Mouse (Mus musculus): ENCODE data around the gene Baz2a.
"Not testable (repeated sequence)": the region's sequence is repeated elsewhere in the genome, so short reads cannot be mapped to it uniquely, and the experiment has no call there.

The Baz2a gene

DNA sequence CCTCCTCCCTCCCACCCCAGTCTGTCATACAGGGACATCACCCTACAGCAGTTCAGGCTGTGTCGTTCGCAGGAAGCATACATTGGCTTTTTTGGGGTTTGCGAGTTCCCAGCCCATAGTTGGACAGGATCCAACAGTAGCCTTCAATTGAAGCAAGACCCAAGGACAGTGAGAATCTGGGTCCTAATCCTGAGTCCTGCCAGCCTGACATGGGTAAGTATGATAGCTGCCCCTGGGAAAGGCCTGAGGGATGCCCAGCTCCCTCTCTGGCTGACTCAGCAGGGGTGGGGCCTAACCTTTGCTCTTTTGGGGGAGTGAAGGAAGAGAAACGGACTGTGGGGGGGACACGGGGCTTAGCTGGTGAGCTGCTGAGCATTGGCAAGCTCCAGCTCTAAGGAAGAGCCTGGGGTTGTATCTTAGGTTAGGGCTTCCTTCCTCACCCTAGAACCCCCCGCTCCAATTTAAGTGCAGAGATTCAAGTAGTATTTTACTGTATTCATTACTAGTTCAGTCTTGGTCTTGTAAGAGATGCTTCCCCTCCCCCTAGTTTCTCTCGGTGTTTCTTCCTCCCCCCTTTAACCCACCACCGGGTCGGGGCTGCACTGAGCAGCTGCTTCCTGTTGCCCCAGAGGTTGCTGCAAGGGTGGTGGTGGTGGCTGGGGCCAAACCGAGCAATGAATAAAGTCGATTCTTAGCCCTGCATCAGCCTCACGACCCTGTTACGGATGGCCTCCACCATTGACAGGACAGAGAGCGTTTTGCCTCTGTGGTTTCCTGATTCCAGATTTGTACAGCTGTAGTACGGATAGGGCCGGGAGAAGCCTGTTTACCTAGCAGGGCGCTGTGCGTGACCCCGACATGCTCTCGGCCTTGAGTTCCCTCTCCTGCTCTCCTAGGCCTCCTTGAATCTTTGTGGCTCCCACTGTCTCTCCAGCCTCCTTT is at the start of gene Baz2a:
Baz2a (plus strand) TSS at position 14 of the 942 bp plus-strand sequence.
- peak; percentile 77 for DNase-seq

DNA sequence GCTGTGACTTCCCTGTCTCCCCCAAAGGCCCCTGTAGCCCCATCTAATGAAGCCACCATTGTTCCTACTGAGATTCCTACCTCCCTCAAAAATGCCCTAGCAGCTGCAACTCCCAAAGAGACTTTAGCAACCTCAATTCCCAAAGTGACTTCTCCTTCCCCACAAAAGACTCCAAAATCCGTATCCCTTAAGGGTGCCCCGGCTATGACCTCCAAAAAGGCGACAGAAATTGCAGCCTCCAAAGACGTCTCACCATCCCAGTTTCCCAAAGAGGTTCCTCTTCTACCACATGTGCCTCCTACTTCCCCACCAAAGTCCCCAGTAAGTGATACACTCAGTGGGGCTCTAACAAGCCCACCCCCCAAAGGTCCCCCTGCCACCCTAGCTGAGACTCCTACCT is 49.7 kb upstream of the Baz2a start:
- no peak for DNase-seq

DNA sequence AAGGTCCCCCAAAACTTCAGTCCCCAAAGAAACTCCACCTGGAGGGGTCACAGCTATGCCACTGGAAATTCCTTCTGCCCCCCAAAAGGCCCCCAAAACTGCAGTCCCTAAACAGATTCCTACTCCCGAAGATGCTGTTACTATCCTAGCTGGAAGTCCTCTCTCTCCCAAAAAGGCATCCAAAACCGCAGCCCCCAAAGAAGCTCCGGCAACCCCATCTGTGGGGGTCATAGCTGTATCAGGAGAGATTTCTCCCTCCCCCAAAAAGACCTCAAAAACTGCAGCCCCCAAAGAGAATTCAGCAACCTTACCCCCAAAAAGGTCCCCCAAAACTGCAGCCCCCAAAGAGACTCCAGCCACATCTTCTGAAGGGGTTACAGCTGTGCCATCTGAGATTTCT is 48.9 kb upstream of the Baz2a start:
- DNase-seq, result no peak

GRCm38 (mm10) chr10:128043041-128043835 is 48.1 kb upstream of the Baz2a start:
- DNase-seq, result no peak

DNA sequence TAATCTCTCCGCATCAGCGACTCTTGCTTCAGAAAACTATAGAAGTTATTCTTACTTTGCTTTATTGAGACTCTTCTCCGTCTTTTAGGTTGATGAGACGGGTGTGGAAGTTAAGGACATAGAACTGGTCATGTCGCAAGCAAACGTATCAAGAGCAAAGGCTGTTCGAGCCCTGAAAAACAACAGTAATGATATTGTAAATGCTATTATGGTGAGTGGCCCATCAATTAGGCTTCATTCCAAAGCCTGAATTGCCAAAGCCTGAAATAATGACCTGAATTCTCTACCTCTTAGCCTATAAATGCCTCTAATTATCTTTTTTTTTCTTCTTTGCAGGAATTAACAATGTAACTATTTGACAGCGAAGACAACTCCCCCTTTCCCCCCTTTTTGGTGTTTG is 43.2 kb upstream of the Baz2a start:
- DNase-seq, result no peak

DNA sequence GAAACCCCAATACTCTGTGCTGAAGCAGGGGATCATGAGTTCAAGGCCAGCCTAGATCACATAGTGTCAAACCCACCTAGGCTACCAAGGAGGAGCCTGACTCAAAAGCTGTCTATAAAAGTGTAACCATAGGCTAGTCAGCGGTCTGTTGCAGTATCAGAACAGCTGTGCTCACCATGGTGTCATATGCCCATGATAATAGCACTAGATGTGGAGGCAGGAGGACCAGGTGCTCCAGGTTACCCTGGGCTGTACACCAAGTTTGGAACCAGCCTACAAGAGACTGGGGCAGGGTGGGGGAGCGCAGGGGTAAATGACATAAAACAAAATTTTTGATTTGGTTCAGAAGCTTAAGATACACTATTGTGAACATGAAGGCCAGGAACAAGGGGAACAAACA is 41.6 kb upstream of the Baz2a start:
- DNase-seq, result no peak

DNA sequence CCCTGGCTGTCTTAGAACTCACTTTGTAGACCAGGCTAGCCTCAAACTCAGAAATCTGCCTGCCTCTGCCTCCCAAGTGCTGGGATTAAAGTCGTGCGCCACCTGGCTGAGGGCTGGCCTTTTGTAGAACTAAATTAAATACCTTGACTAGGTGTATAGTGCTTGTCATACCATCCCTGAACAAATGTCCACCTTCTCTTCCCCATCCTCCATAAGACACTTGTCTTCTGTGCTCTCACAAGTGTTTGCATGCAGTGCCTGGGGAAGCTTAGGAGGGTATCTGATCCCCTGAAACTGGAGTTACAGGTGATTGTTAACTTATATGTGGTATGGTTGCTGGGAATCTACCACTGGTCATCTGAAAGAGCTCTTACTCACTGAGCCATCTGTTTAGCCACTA is 41.0 kb upstream of the Baz2a start:
- no peak for DNase-seq

DNA sequence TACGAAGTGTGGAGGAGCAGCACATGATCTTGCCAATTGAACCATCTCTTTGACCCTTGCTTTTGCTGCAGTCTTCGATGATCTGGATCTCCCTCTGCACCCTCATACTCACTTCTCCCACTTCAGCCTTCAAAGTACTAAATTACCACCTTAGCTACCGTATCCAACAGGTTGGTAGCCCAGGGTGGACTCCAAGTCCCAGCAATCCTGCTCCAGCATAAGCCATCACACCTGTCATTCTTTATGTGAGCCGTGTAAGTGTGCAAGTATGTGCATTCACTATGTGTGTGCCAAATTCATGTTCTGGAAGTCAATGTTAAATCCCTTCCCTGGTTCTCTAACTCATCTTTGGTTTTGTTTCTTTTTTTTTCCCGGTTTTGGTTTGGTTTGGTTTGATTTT is 39.8 kb upstream of the Baz2a start:
- DNase-seq, result no peak

DNA sequence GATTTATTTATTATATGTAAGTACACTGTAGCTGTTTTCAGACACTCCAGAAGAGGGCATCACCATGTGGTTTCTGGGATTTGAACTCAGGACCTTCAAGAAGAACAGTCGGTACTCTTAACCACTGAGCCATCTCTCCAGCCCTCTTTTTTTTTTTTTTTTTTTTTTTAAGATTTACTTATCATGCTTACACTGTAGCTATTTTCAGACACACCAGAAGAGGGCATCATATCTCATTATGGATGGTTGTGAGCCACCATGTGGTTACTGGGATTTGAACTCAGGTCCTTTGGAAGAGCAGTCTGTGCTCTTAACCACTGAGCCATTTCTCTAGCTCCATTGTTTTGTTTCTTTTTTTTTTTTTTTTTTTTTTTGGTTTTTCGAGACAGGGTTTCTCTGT is 39.2 kb upstream of the Baz2a start:
- DNase-seq, result not testable (repeated sequence)

GRCm38 (mm10) chr10:128053001-128053400 is 38.4 kb upstream of the Baz2a start:
- DNase-seq, result no peak

GRCm38 (mm10) chr10:128058184-128058583 is 33.2 kb upstream of the Baz2a start:
- no peak for DNase-seq

GRCm38 (mm10) chr10:128058601-128059151 is 32.7 kb upstream of the Baz2a start, which contains the start of gene Ptges3:
Gene Ptges3 (plus strand): TSS chr10:128058954.
- peak; percentile 99 for DNase-seq

DNA sequence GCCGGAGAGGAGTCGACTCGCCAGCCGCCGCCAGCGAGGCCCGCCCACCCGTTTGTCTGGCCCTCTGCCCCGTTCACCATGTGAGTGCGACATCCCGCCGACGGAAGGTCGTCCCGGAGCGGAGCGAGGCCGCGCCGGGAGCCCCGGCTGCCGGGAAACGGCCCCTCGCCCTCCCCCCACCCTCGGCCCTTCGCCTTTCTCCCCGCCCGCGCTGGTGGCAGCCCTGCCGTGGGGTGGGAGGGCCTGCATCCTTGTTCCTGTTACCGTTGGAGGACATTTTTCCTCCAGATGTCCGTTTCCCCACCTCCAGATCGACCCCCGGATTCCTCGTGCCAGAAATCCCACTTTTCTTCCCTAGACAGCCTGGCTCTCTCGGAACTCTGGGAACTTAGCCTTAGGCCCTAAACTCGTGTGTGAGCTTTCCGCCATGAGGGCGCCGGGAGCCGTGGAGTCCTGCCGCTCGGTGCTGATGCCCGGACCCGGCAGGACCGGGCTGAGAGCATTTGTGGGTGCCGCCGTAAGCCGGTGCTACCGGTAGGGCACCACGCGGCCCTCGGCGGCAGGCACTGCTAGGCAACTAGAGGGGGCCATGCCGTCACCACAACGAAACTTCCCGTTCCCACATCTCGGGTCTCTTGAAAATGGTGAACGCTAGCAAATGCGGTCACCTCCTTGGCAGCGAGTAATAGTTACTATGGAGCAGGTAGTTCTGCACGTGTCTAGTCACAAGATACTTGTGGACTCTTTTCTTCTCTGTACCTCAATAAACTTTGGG is 32.0 kb upstream of the Baz2a start:
- DNase-seq, result peak; percentile 70

- no peak for DNase-seq
Observed at GRCm38 (mm10) chr10:128061109-128061508, 30.3 kb upstream of the Baz2a start.

DNA sequence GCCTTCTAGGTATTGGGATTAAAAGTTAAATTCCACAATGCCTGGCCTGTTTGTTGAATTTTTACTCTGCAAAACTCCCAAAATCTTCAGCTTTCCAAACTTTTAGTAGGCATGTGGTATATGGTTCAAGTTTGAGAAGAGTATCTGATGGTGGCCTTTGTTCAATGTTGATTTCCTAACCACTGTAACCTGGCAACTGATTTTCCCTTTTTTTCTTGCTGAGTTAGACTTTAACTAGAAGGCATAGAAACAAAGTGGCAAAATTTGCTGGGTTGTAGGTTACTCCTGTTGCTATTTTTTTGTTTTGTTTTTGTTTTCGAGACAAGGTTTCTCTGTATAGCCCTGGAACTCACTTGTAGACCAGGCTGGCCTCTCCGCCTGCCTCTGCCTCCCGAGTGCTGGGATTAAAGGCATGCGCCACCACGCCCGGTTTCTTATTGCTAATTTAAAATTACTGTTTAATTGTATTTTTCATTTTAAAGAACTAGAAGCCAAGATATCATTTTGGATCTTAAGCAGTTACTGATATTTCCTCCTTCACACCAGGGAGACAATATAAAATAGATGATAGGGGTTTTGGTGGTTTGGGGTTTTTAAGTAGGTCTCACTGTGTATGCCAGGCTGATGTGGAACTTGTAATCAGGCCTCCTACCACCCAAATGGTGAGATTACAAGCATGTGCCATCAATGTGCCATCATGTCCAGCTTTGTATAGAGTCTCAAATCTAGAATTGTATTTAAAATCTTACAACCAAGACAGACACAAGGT is 29.0 kb upstream of the Baz2a start:
- no peak for DNase-seq

GRCm38 (mm10) chr10:128066072-128066471 is 25.3 kb upstream of the Baz2a start:
- no peak for DNase-seq

GRCm38 (mm10) chr10:128069201-128069600 is 22.2 kb upstream of the Baz2a start:
- DNase-seq, result no peak

DNA sequence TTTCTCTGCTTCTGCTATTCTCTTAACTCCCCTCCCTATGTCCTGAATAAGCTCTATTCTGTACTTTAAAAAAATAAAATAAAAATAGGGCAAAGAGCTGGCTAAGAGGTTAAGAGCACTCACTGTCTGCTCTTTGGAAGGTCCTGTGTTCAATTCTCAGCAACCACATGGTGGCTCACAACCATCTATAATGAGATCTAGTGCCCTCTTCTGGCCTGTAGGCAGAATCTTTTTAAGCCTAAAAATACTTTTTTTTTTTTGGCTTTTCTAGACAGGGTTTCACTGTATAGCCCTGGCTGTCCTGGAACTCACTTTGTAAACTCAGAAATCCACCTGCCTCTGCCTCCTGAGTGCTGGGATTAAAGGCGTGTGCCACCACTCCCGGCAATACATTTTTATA is 20.9 kb upstream of the Baz2a start:
- DNase-seq, result not testable (repeated sequence)

GRCm38 (mm10) chr10:128078269-128078668 is 13.1 kb upstream of the Baz2a start:
- DNase-seq, result not testable (repeated sequence)

DNA sequence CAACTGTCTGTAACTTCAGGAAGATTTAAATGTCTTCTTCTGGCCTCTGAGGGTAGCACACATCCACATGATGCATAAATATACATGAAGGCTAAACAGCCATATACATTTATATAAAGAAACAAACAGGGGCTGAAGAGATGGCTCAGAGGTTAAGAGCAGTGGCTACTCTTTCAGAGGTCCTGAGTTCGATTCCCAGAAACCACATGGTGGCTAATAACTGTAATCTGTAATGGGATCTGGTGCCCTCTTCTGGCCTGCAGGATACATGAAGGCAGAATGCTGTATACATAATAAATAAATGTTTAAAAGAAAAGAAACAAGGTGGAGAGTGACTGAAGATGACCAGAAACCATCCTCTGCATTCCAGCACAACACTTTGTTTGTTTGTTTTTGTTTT is 10.9 kb upstream of the Baz2a start:
- DNase-seq, result peak; percentile 38

GRCm38 (mm10) chr10:128081807-128082476 is 9.4 kb upstream of the Baz2a start:
- DNase-seq, result no peak
